Mouse (Mus musculus): ENCODE results near the gene Hdac7. TPM values are rescaled to one million over a fixed set of nuclear protein-coding genes. Genes with fewer than 3 reads are reported as not detected.

Gene Hdac7
- 111 and 194 TPM in 2 replicates for polyA plus RNA-seq (2012; rRNA removed; ENCODE audit: low replicate concordance)

DNA sequence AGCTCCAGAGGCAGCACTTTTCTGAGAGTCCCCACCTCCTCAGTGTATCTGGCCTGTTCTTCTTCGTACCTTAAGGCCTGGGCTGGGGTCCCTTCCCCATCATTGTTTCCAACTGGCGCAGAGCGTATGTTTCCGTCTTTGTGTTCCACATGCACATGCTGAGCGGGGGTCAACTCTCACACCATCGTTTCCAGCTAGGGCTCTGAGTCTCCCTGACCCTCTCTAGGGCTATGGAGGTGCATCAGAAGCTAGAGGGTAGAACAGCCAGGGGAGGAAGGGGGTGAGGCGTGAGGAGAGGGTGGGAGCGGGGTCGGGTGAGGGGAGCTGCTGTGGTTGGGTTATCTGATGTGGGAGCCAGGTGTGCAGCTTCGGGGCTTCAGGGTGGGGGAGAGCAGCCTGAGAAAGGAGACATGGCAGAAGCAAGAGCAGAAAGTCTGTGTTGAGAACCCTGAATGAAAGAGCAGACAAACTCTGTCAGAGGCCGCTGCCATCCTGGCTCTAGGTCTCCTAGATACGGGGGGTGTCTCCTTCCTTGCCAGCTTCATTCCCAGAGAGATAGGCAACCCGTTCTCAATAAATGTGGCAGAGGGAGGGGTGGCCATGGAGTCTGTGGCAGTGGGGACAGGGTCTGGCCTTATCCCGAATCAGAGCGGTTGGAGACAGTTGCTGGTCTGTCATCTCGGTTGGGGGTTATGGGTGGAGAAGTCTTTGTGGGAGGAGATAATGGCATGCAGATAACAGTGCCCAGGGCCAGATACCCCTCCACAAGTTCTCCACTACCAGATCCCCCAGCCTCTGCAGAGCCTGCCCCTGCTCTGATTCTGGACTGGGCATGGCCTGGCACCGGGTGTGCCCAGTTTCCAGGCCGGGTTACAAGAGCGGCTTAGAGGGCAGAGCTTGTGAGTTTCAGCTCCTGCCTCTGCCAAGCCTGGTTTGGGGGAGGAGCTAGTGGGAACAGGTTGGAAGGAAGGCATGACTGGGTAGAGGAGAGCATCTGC lies at the start of gene Hdac7:
Hdac7 (minus strand) TSS at position 466 of the 998 bp plus-strand sequence.

DNA sequence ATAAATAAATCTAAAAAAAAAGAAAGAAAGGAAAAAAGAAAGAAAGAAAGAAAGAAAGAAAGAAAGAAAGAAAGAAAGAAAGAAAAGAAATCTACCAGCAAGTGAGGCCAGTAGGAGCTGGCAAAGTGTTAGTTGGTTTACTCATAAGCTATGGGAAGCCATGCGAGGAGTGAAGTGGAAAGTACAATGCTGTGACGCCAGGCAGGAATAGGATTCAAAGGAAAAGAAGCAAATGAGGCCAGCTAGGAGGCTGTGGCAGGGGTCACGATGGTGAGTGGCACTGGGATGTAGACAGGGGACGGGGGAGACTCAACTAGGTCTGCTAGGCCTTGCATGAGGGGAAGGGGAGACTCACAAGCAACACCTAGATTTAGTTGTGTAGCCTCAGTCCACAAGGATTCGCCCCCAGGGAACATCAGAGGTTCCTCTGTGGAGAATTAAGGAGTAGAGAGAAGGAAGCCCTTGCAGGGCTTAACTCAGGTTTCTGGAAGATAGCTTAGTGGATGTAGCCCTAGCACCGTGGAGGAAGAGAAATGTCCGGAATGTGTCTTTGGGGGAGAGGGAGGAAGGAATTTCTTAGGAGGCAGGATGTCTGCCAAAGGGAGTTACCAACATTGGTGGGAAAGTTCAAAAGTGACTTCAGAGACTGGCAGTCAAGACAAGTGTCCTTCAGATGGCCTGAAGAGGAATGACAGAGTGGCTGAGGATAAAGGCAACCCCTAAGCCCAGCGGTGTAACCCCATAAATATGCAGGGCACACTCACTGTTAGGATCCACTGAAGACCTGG lies 65.8 kb downstream of the Hdac7 start, which contains the start of gene Slc48a1:
Slc48a1 (plus strand) TSS at position 210 of the 788 bp plus-strand sequence.

DNA sequence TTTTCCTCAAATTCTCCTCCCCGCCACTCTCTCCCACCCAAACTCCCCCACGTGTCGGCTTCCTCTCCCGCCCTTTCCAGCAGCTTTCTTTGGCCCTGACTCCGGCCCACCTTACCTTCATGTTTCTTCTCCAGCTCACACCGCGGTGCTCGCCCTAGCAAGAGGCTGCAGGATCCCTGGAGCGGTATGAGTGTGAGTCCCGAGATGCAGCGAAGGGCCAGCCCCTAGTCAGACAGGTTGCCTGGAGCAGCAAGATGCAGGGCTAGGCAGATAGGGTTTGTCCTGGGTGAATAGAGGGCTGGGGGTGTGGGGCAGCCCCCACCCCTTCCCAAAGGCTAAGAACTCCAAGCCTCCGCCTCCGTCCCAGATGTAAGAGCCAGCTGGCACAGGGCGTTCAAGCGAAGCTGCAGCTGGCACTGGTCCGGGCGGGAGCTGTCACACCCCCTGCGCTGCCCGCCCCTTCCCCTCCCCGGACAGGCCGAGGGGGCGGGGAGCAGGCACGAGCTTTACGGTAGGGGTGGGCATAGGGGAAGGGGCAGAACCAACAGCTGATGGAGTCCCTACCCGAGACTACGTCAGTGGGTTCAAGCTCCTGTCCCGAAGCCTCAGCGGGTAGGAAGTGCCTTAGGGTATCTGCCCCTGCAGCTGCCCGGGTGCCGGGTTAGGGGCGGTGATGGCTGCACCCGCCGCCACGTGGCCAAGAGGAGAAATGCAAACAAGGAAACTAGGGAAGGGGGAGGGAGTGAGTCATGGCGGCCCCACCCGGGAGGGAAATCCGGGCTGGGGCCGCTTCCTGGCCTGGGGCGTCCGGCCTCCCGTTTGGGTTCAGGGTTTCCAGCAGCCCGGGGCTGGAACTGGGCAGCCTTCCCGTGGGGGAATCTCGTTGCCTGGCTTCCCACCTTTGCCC lies 76.8 kb downstream of the Hdac7 start, which contains the start of gene Rapgef3:
Rapgef3 (minus strand) TSS at position 693 of the 907 bp plus-strand sequence.

Other genes starting within 250 kb of the Hdac7 start
- 2.2 and 2.8 TPM in 2 replicates for gene Rpap3, start 138.7 kb downstream of the Hdac7 start, polyA plus RNA-seq (2012; rRNA removed; ENCODE audit: low replicate concordance)
- 1.7 and 3.5 TPM in 2 replicates for gene Endou, start 113.2 kb downstream of the Hdac7 start, polyA plus RNA-seq (2012; rRNA removed; ENCODE audit: low replicate concordance)
- 43.5 and 44.3 TPM in 2 replicates for gene Rapgef3, start 76.5 kb downstream of the Hdac7 start, polyA plus RNA-seq (2012; rRNA removed; ENCODE audit: low replicate concordance)
- gene Slc48a1, start 66.0 kb downstream of the Hdac7 start, polyA plus RNA-seq (2012; rRNA removed; ENCODE audit: low replicate concordance), result 157 and 161 TPM in 2 replicates
- gene Vdr, start 66.1 kb upstream of the Hdac7 start, polyA plus RNA-seq (2012; rRNA removed; ENCODE audit: low replicate concordance), result 7.4 and 8.1 TPM in 2 replicates
- 38.6 and 74.5 TPM in 2 replicates for gene Tmem106c, start 119.7 kb upstream of the Hdac7 start, polyA plus RNA-seq (2012; rRNA removed; ENCODE audit: low replicate concordance)
- gene Col2a1, start 160.2 kb upstream of the Hdac7 start, polyA plus RNA-seq (2012; rRNA removed; ENCODE audit: low replicate concordance), result 0.04 TPM in 2 replicates
- 17.8 and 350 TPM in 2 replicates for gene Pfkm, start 248.1 kb upstream of the Hdac7 start, polyA plus RNA-seq (2012; rRNA removed; ENCODE audit: low replicate concordance)
- 9.2 and 13.4 TPM in 2 replicates for gene Senp1, start 249.2 kb upstream of the Hdac7 start, polyA plus RNA-seq (2012; rRNA removed; ENCODE audit: low replicate concordance)